Mouse (Mus musculus) cerebellum, adult 9-10 months (tissue): ENCODE data around the gene Stat4.

ENCODE experiments used
- DNase-seq: peaks from one replicate; pipeline ENCODE4 v3.0.0; 2022

Gene Stat4

GRCm38 (mm10) chr1:52148178-52148577, 161.2 kb downstream of the Stat4 start:
- DNase-seq, result no peak

DNA sequence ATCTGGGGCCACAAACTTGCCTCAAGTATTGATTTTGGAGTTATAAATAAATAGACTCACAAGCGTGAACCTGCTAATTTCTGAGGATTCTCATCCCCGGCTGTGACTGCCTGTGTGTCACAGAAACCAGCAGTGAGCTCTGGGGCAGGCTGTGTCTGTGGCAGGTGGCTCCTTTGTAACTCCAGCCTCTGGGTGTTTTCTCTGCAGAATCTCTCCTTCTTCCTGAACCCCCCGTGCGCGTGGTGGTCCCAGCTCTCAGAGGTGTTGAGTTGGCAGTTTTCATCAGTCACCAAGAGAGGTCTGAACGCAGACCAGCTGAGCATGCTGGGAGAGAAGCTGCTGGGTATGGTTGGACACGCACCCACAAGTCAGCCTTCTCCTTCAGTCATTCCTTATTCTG, 161.7 kb downstream of the Stat4 start:
- peak; percentile 39 for DNase-seq

DNA sequence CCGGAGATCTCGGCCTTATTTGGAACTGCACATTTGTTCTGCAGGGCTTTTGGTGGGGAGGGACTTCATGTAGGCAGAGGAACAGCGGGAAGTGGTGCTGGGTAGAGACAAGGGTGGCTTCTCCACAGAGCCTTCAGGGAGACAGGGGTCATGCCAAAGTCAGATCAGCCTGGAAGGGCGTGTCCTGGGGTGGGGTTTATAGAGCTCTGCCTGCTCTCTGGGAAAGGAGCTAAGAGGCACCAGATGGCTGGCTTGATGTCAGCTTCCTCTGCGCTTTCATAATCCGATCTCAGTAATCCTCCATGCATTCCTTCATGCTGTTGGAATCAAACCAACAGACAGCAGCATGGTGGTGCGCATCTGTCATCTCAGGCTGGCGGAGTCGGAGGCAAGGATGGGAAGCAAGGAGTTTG, 163.0 kb downstream of the Stat4 start:
- DNase-seq, result peak; percentile 94

- no peak for DNase-seq
Measured at GRCm38 (mm10) chr1:52150676-52151075, 163.7 kb downstream of the Stat4 start.

- no peak for DNase-seq
Measured at GRCm38 (mm10) chr1:52151166-52151565, 164.2 kb downstream of the Stat4 start.

DNA sequence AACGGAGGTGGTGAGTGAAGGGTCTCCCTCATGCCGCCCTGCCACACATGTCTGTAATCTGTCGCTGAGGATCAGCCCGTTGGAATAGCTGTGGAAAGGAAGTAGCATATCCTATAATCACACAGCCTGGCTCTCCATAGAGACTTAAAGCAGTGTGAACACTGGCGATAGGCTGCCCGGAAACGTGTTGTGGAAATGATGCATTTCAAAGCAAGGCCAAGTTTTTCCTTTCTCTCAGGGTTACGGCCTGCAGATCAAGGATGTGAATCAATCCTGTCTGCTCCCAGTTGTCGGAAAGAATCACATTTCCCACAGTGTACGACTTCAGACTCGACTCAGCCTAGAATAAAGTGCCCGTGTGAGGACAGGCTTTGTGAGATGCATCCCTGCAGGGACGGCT, 165.4 kb downstream of the Stat4 start:
- no peak for DNase-seq

GRCm38 (mm10) chr1:52152936-52153335, 166.0 kb downstream of the Stat4 start:
- DNase-seq, result no peak

DNA sequence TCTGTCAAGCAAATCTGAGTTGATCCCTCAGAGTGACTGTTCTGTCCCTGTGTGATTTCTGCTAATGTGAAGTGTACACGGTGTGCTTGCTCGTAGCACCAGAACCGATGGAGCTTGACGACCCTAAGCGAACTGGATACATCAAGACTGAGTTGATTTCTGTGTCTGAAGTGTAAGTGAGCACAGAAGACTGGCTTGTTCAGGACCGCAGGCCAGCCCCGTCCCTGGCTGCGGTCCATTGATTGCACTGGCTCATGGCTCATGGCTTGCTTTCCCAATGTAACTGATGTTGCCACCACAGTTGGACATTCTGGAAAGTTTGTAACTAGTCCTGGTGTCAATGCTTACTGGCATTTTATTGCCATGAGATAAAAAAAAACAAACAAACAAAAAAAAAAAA, 167.9 kb downstream of the Stat4 start:
- DNase-seq, result no peak

DNA sequence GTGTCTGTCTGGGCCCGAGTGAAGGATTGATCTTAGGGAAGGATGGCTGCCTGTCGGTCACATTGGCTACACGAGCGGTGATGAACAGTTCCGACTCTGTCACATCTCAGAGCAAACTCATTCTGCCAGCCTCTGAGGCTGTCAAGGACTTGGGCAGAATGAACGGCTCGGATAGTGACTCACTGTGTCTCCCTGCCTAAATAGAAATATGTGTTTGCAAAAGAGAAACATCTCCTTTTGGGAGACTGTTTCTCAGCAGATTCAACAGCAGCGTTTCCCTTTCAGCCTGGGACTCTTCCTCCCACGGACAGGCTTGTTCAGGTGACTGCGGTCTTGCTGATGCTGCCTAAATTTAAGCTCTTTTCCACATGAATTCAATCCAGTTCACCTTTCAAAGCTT, 169.4 kb downstream of the Stat4 start:
- no peak for DNase-seq
